Mouse (Mus musculus) C2C12 (cell line): ENCODE measurements around the gene Zfp467.

Experiments used
- CEBPB ChIP-seq: IDR thresholded peaks from one replicate; pipeline ENCODE4 v1.6.1; 2011; ENCODE audit warnings: low read depth, mild to moderate bottlenecking, control low read depth, moderate library complexity
- CTCF ChIP-seq: IDR thresholded peaks from one replicate; pipeline ENCODE4 v1.5.1; 2011; ENCODE audit not compliant: control insufficient read depth, insufficient read depth, insufficient read length
- FOSL1 ChIP-seq: IDR thresholded peaks from one replicate; pipeline ENCODE4 v1.8.0; 2011; ENCODE audit warnings: mild to moderate bottlenecking, low read length; ENCODE audit not compliant: poor library complexity, insufficient read depth, severe bottlenecking
- USF1 ChIP-seq: IDR thresholded peaks from one replicate; pipeline ENCODE4 v1.6.1; 2011; ENCODE audit warnings: low read depth, mild to moderate bottlenecking, control low read depth, moderate library complexity

- TF ChIP-seq FOSL1 (no peak), CTCF (no peak), CEBPB (no peak), USF1 (no peak)
Measured at GRCm38 (mm10) chr6:48412662-48413061, 33.0 kb downstream of the Zfp467 start.
